Mouse (Mus musculus): ENCODE results near the gene Rbm34.

DNA sequence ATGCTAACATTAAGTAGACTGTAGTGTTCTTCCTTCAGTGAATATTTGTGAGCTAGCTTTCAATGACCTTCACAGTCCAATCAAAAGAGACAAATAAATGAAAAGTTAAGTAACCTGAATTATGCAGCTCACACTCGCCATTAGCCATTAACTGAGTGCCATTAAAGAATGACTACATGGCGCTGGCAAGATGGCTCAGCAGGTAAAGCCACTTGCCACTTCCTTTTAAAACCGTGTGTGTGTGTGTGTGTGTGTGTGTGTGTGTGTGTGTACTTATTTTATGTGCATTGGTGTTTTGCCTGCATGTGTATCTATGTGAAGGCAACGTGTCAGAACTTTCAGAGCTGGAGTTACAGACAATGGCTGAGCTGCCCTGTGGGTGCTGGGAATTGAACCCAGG is 3.6 kb upstream of the Rbm34 start:
- TF ChIP-seq POLR2A (IDR thresholded peaks at IDR 0.05; ENCODE audit: borderline replicate concordance, extremely low read depth, insufficient read depth, insufficient read length, poor library complexity, severe bottlenecking) (no peak), CTCF (IDR thresholded peaks at IDR 0.05; ENCODE audit: borderline replicate concordance, extremely low read depth, insufficient read depth, insufficient read length) (no peak)
